Mouse (Mus musculus): ENCODE measurements around the gene Mkrn3.

Gene Mkrn3

DNA sequence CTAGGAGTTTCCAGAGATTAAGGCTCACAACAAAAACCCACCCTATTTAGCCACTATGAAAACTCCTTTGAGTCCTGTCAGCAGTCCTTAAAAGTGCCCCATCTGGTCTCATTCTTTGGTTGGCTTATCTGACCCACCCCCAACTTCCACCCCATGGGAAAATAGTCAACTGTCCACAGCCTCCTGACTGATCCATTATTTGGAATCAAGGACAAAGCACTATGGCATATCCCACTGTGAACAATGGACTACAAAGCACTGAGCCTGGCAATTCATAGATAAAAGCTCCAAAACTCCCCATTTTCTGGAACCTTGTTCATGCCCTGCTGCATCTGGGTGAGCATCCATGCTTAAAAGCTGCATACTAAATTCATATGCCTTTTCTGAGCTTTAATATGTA lies 3.8 kb downstream of the Mkrn3 start:
- TF ChIP-seq GATA4 (IDR thresholded peaks at IDR 0.05; ENCODE audit: insufficient replicate concordance, low read length): no peak

DNA sequence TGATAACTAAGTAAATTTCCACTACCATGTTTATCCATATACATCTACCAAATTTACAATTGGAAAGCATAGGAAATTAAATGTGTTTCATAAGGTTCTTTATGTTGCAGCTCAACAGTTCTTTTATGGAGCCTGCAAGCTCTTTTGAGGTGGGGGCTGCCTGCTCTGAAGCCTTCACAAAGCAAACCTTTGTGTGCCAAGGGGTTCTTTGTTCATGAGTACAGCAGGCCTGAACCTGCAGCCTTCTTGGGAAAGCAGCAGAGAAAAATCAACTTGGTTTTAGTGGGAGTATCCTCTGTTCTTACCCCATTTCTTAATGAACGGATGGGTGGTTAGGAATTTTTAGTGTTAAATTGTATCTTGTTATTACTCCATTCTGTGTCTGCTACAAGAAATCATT lies 4.7 kb downstream of the Mkrn3 start:
- no peak for TF ChIP-seq GATA4 (IDR thresholded peaks at IDR 0.05; ENCODE audit: insufficient replicate concordance, low read length)

DNA sequence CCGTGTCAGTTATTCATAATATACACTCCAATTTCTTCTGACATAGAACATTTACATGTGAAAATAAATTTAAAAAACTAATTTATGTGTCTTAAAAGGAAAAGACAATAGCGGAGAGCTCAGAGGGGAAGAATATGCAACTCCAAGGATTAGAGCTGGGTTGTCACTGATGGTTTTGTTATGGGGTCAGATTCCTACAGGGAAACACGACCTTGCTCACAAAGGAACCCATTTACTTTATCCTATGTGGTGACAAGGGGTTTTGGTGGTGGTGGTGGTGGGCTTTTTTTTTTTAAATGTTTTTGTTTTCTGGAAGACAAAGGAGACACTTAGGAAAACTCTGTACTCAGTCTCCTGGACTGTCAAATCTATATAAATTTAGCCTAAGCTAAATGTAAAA lies 12.1 kb downstream of the Mkrn3 start:
- no peak for TF ChIP-seq GATA4 (IDR thresholded peaks at IDR 0.05; ENCODE audit: insufficient replicate concordance, low read length)

DNA sequence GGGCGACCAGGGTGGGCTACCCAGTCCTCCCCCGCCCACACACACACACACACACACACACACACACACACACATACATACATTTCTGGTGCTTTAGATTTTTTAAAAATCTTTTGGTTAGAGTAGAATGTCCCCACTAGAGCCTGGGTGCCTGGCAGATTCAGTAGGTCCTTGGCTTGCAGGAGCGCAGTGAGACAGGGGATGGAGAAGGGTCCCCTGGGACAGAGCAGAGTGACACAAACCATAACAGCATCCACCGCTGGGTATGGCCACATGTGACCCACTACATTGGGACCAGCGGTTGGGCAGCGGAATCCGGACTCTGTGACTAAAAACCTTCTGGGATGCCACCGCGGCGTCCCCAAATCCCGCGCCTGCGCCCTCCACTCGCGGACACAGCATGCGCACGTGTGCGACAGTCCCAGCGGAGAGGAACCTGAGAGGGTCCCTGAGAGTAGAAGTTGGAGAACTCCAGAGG lies 13.3 kb downstream of the Mkrn3 start:
- TF ChIP-seq GATA4 (IDR thresholded peaks at IDR 0.05; ENCODE audit: insufficient replicate concordance, low read length): no peak

DNA sequence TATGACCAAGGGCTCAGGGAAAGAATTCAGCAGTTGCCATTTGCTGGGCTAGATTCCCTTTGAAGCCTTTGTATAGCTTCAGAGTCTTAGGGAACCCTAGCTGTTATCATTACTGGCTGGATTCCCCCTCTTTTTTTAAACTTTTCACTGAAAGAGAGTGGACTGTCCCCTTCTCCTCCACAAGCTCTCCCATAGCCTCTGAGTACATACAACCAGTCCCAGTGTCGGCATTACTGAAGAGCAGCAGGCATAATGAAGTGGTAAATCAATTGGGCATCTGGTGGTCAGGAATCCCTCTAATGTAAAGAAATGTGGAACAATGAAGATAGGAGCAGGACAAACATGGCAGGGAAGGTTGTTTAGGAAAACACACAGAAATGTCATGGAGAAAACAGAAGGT lies 27.7 kb downstream of the Mkrn3 start:
- TF ChIP-seq GATA4 (IDR thresholded peaks at IDR 0.05; ENCODE audit: insufficient replicate concordance, low read length): no peak

DNA sequence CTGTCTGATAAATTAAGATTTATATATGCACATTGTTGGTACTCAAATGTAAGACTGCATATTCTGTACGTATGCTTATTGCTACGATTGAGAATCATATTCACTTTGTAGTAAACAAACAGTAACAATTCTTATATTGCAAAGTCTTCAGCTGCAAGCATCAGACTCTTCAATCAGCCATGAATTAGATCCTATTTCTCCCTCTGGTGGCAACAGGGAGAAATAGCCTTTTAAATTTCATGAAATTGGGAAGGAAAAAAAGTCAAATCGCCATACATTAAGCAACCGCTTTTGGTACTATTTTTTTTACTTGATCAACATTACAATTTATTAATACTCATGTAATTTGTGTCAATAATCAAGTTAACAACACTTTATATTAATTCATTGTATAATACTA lies 31.6 kb downstream of the Mkrn3 start:
- TF ChIP-seq GATA4 (IDR thresholded peaks at IDR 0.05; ENCODE audit: insufficient replicate concordance, low read length): no peak

DNA sequence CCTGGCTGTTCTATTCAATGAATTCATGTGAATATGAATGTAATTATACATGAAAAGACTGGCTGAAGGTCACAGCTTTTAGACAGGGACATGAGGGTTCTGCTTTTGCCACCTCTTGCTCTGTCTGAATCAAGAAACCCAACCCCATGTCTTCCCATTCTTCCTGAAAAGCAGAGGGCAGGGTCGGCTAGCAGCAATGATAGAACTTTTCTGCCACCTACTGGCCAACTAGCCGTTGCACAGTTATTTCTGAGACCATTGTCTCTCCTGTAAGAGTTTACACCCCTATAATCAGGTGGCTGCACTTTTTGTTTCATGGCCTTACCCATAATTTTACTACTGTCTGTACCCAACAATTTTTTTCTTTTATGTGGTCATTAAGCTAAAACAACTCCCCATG lies 37.5 kb downstream of the Mkrn3 start:
- no peak for TF ChIP-seq GATA4 (IDR thresholded peaks at IDR 0.05; ENCODE audit: insufficient replicate concordance, low read length)

DNA sequence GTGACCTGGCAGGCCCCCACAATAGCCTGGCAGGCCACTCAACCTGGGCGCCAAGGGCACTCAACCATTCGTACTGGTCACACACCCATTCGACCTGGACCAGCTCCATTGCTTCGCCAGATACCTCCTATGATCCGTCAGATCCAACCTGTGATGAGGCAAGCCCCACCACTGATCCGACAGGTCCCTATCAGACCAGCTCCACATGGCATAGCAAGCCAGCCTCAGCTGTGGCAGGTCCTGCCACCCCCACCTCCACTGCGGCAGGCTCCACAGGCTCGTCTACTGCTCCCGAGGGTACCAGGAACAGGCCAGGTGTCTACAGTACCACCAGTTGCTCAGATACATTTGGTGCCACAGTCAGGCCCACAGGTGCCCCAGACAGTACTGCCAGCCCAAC lies 41.4 kb downstream of the Mkrn3 start:
- no peak for TF ChIP-seq GATA4 (IDR thresholded peaks at IDR 0.05; ENCODE audit: insufficient replicate concordance, low read length)

DNA sequence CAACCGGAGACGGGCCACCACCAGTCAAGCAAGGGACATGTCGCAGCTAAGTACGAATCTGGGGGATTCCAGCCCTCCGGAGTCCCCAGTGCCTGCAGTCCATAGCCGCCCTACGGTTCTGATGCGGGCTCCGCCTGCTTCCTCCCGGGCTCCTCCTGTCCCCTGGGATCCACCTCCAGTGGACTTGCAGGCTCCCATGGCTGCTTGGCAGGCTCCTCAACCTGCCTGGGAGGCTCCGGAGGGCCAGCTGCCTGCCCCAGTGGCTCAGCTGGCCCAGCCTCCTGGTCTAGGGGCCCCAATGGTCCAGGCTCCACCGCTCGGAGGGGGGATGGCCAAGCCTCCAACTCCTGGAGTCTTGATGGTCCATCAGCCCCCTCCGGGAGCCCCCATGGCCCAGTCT lies 42.6 kb downstream of the Mkrn3 start:
- no peak for TF ChIP-seq GATA4 (IDR thresholded peaks at IDR 0.05; ENCODE audit: insufficient replicate concordance, low read length)

DNA sequence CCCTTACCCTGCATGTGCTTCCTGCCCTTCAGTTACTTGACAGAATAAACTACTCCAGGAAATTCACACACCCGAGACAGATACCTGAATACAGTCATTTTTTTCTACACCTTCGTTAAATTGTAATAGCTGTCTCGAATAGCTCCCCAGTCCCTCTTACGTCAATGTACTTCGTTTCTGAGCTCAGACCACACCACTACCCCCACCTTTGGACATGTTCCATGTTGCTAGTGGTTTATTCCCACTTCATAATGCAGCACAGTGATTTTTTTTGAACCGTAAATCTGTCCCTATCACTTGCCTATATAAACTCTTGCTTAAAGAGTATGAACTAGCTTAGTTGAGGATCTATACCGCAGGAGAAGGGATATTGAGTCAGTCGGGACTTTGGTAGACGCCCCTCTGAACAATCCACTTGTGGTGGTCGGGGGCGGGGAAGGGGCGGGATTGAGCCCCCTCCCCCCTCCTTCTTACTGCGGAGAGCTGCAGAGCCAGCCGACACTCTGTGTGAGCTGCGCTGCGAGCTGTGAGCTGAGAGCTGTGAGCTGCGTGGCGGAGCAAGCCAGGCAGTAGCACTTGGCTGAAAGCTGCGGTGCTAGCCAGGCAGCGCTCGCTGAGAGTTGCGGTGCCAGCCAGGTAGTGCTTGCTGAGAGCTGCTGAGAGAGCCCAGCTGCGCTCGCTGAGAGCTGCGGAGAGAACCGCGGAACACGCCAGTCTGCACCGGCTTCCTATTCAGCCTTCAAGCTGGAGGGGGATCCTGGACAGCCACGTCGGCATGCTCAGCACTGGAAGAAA lies 43.2 kb downstream of the Mkrn3 start, which contains the start of gene Magel2:
Magel2 (plus strand) TSS at position 501 of the 795 bp plus-strand sequence.
- TF ChIP-seq GATA4 (IDR thresholded peaks at IDR 0.05; ENCODE audit: insufficient replicate concordance, low read length): no peak

DNA sequence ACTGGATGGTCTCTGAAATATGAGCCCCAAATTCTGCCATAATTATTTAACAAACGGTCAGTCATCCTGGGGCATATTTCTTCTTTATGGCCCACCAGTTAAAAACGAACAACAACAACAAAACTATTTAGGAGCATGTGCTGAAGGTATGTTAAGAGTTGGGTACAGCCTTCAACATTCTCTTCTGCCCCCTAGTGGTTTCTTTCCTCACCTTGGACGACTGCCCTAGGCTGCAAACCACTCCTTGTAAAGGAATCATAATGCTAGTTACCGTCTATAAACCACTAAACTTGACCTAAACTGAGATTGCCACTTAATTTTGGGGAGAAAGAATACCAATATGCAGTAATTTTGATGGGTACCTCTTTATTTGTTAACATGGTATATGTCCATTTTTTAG lies 44.3 kb downstream of the Mkrn3 start:
- no peak for TF ChIP-seq GATA4 (IDR thresholded peaks at IDR 0.05; ENCODE audit: insufficient replicate concordance, low read length)

Data from liver, adult (tissue).